Mouse (Mus musculus) hindbrain, embryonic 14.5 days (tissue): ENCODE data around the gene Mrpl36. TPM values are rescaled to one million over a fixed set of nuclear protein-coding genes. Genes with fewer than 3 reads are reported as not detected.

Source experiments
- ATAC-seq: fragments of 200-750 bp; cut with Nextera tagmentation; 2 replicates; pipeline ENCODE4 v1.8.0; 2017; ENCODE audit warnings: moderate number of reproducible peaks, mild to moderate bottlenecking, moderate TSS enrichment, moderate library complexity; ENCODE audit not compliant: low FRiP score
- DNase-seq: peaks from one replicate; pipeline ENCODE4 v3.0.0-alpha.2; 2015; ENCODE audit warnings: low spot score
- H3K27ac ChIP-seq: fragments of 300-500 bp; sonication (generic); 2 replicates; pipeline ENCODE4 v1.5.1; 2014; ENCODE audit warnings: mild to moderate bottlenecking, moderate library complexity
- H3K27me3 ChIP-seq: fragments of 300-500 bp; sonication (generic); 2 replicates; pipeline ENCODE4 v1.6.1; 2014; ENCODE audit warnings: mild to moderate bottlenecking, low read length, mixed read lengths; ENCODE audit not compliant: control insufficient read depth, insufficient read depth
- H3K36me3 ChIP-seq: fragments of 300-500 bp; sonication (generic); replicated peaks from 2 replicates; pipeline ENCODE4 v1.6.1; 2014; ENCODE audit not compliant: control insufficient read depth, insufficient read depth
- H3K4me1 ChIP-seq: fragments of 300-500 bp; sonication (generic); replicated peaks from 2 replicates; pipeline ENCODE4 v1.6.1; 2014; ENCODE audit warnings: antibody characterized with exemption, low read length, mixed read lengths; ENCODE audit not compliant: control insufficient read depth, insufficient read depth
- H3K4me2 ChIP-seq: fragments of 300-500 bp; sonication (generic); replicated peaks from 2 replicates; pipeline ENCODE4 v1.6.1; 2014; ENCODE audit warnings: mild to moderate bottlenecking, moderate library complexity
- H3K4me3 ChIP-seq: fragments of 300-500 bp; sonication (generic); replicated peaks from 2 replicates; pipeline ENCODE4 v1.5.1; 2014; ENCODE audit warnings: mild to moderate bottlenecking, low read length
- H3K9ac ChIP-seq: fragments of 300-500 bp; sonication (generic); 2 replicates; pipeline ENCODE4 v1.6.1; 2014
- H3K9me3 ChIP-seq: fragments of 300-500 bp; sonication (generic); 2 replicates; pipeline ENCODE4 v1.6.1; 2016; ENCODE audit warnings: low read length; ENCODE audit not compliant: control insufficient read depth
- WGBS: fragments of 180-500 bp; shearing (Covaris S2); extraction: QIAGEN DNeasy Blood & Tissue Kit; methylation state at CpG from one replicate; pipeline ENCODE4 v1.1.7; 2014; 5-methylcytosine and 5-hydroxymethylcytosine counted together
- polyA plus RNA-seq: library from polyadenylated mRNA; unstranded; fragments of >200 nt; fragmentation: Nextera tagmentation; extraction: Ambion mirVana; gene quantifications from 2 replicates; pipeline ENCODE4 v1.2.1, GENCODE M21; 2014

Gene Mrpl36
- polyA plus RNA-seq, 1 experiment from 2014 or later, result 80.6 TPM

GRCm38 (mm10) chr13:73305398-73306084, 22.8 kb upstream of the Mrpl36 start:
- Histone ChIP-seq H3K9me3 (no peaks in the 10 kb centered on the region), H3K27ac (no peak overlapping the region), H3K4me1 (no peaks in the 10 kb centered on the region), H3K4me3 (no peak overlapping the region), H3K27me3 (no peaks in the 10 kb centered on the region), H3K4me2 (no peak overlapping the region), H3K36me3 (no peaks in the 10 kb centered on the region), H3K9ac (no peak overlapping the region)
- no peak for DNase-seq
- 17% methylated on average over 8 of the region's 8 CpGs for WGBS
- no peak for ATAC-seq

GRCm38 (mm10) chr13:73306085-73306410, 22.3 kb upstream of the Mrpl36 start:
- no peaks in the 10 kb centered on the region for H3K36me3 ChIP-seq
- DNase-seq (no peak), ATAC-seq (no peak)
- H3K9me3 ChIP-seq, result no peaks in the 10 kb centered on the region
- 34% methylated on average over 4 of the region's 4 CpGs for WGBS
- H3K27ac ChIP-seq, result no peak overlapping the region
- H3K9ac ChIP-seq, result no peak overlapping the region
- H3K4me3 ChIP-seq, result no peak overlapping the region
- no peaks in the 10 kb centered on the region for H3K27me3 ChIP-seq
- H3K4me1 ChIP-seq, result no peaks in the 10 kb centered on the region
- no peak overlapping the region for H3K4me2 ChIP-seq

GRCm38 (mm10) chr13:73306430-73306829, 21.9 kb upstream of the Mrpl36 start:
- Histone ChIP-seq H3K27ac (no peak overlapping the region), H3K27me3 (no peaks in the 10 kb centered on the region), H3K4me1 (no peaks in the 10 kb centered on the region), H3K4me3 (no peak overlapping the region), H3K36me3 (no peaks in the 10 kb centered on the region), H3K4me2 (no peak overlapping the region), H3K9ac (no peak overlapping the region), H3K9me3 (no peaks in the 10 kb centered on the region)
- ATAC-seq (no peak), DNase-seq (no peak)
- 49% methylated on average over 4 of the region's 4 CpGs for WGBS

GRCm38 (mm10) chr13:73310183-73310929, 18.0 kb upstream of the Mrpl36 start:
- H3K4me1 ChIP-seq, result no peaks in the 10 kb centered on the region
- WGBS, result 20% methylated on average over 8 of the region's 8 CpGs
- H3K36me3 ChIP-seq, result no peaks in the 10 kb centered on the region
- ATAC-seq (0 out of 2 replicates have a peak, but pooled peaks have one; percentile 45), DNase-seq (peak; percentile 37)
- H3K4me2 ChIP-seq, result no peak overlapping the region
- no peak overlapping the region for H3K9ac ChIP-seq
- no peak overlapping the region for H3K27ac ChIP-seq
- H3K27me3 ChIP-seq, result no peaks in the 10 kb centered on the region
- no peaks in the 10 kb centered on the region for H3K9me3 ChIP-seq
- no peak overlapping the region for H3K4me3 ChIP-seq

- H3K36me3 ChIP-seq, result peaks cover 75% of the 10 kb centered on the region
- DNase-seq (no peak), ATAC-seq (no peak)
- H3K9ac ChIP-seq, result no peak overlapping the region
- H3K9me3 ChIP-seq, result peaks cover 8% of the 10 kb centered on the region; the same call in 1 of the 2 replicates
- 96% methylated on average over 4 of the region's 4 CpGs for WGBS
- H3K27ac ChIP-seq, result no peak overlapping the region
- H3K4me1 ChIP-seq, result no peaks in the 10 kb centered on the region
- no peaks in the 10 kb centered on the region for H3K27me3 ChIP-seq
- H3K4me2 ChIP-seq, result no peak overlapping the region
- no peak overlapping the region for H3K4me3 ChIP-seq
Measured at GRCm38 (mm10) chr13:73320048-73320447, 8.3 kb upstream of the Mrpl36 start.

GRCm38 (mm10) chr13:73322626-73323025, 5.7 kb upstream of the Mrpl36 start:
- H3K4me3 ChIP-seq, result no peak overlapping the region
- H3K4me2 ChIP-seq, result no peak overlapping the region
- H3K27me3 ChIP-seq, result no peaks in the 10 kb centered on the region
- peaks cover 74% of the 10 kb centered on the region for H3K36me3 ChIP-seq
- DNase-seq, result no peak
- no peak for ATAC-seq
- 78% methylated on average over 10 of the region's 10 CpGs for WGBS
- no peak overlapping the region for H3K9ac ChIP-seq
- peaks cover under 1% of the 10 kb centered on the region; the same call in 1 of the 2 replicates for H3K9me3 ChIP-seq
- H3K4me1 ChIP-seq, result peaks cover 5% of the 10 kb centered on the region
- no peak overlapping the region for H3K27ac ChIP-seq

- WGBS, result 95% methylated on average over 4 of the region's 4 CpGs
- no peak for DNase-seq
- H3K36me3 ChIP-seq, result peaks cover 66% of the 10 kb centered on the region
- no peak for ATAC-seq
- H3K4me3 ChIP-seq, result no peak overlapping the region
- H3K27ac ChIP-seq, result no peak overlapping the region
- H3K9ac ChIP-seq, result no peak overlapping the region
- H3K27me3 ChIP-seq, result no peaks in the 10 kb centered on the region
- peaks cover 6% of the 10 kb centered on the region for H3K4me1 ChIP-seq
- H3K9me3 ChIP-seq, result no peaks in the 10 kb centered on the region
- H3K4me2 ChIP-seq, result no peak overlapping the region
Measured at GRCm38 (mm10) chr13:73323406-73323805, 4.9 kb upstream of the Mrpl36 start.

GRCm38 (mm10) chr13:73330844-73331501, 2.7 kb downstream of the Mrpl36 start:
- H3K9ac ChIP-seq, result peak overlapping the region; percentile 88
- peak overlapping the region; percentile 76 for H3K4me2 ChIP-seq
- H3K27ac ChIP-seq, result peak overlapping the region; percentile 94
- peak; percentile 93 for DNase-seq
- WGBS, result under 1% methylated on average over 42 of the region's 42 CpGs
- peak overlapping the region; percentile 90 for H3K4me3 ChIP-seq
- H3K27me3 ChIP-seq, result no peaks in the 10 kb centered on the region
- ATAC-seq, result peak; percentile 93
- H3K36me3 ChIP-seq, result 0 out of 2 replicates have a peak, but pooled peaks cover 7% of the 10 kb centered on the region
- no peaks in the 10 kb centered on the region for H3K9me3 ChIP-seq
- peaks cover 24% of the 10 kb centered on the region for H3K4me1 ChIP-seq

GRCm38 (mm10) chr13:73331736-73332135, 3.4 kb downstream of the Mrpl36 start:
- WGBS, result 82% methylated on average over 3 of the region's 3 CpGs

More at GRCm38 (mm10) chr13:73331736-73332135, 3.4 kb downstream of the Mrpl36 start:
- no peaks in the 10 kb centered on the region for H3K27me3 ChIP-seq
- H3K9ac ChIP-seq, result peak overlapping the region; percentile 88
- peak overlapping the region; percentile 76 for H3K4me2 ChIP-seq
- no peaks in the 10 kb centered on the region for H3K36me3 ChIP-seq
- H3K9me3 ChIP-seq, result no peaks in the 10 kb centered on the region
- H3K4me3 ChIP-seq, result peak overlapping the region; percentile 90
- H3K4me1 ChIP-seq, result peaks cover 24% of the 10 kb centered on the region
- DNase-seq (no peak), ATAC-seq (no peak)
- no peak overlapping the region for H3K27ac ChIP-seq
